Comparison of ENCODE assay signal across 16 mouse cellular contexts in genomic region chr14:58631221-58631620, GRCm38 (mm10).
DNase-seq lines count a peak whose midpoint lies in the region; ATAC-seq and TF ChIP-seq lines count a peak whose summit lies in the region.
"Had no signal": no experiment of that assay in that cellular context is flagged by ENCODE, and none has a peak within 500 bp of the region (broad histone marks: within the 10 kb centered on the region; RNA-seq: fewer than 3 reads in every experiment).

No protein-coding gene starts in this region.

- peak; percentile 50 for DNase-seq in lung, embryonic 14.5 days
- DNase-seq in lung, postnatal 4 days, result no peak
- DNase-seq in embryonic facial prominence, embryonic 11.5 days (ENCODE audit: low spot score), result peak; percentile 55
- DNase-seq in left cerebral cortex, adult 18-20 months (ENCODE audit: low spot score in 2 of 2), result no peak
- DNase-seq in thymus, adult 18-20 months, result no peak
- DNase-seq in heart, adult 18-20 months, result no peak
- DNase-seq: cerebellum, postnatal 14 days; heart, postnatal 10 days; kidney, postnatal 36 days; thymus, postnatal 25 days had no signal

- H3K4me1 ChIP-seq in lung, embryonic 14.5 days (ENCODE audit: insufficient read depth), result no peaks in the 10 kb centered on the region
- H3K4me1 ChIP-seq in embryonic facial prominence, embryonic 11.5 days (ENCODE audit: control insufficient read depth, insufficient read depth, low read length), result no peaks in the 10 kb centered on the region
- H3K4me1 ChIP-seq in limb, embryonic 13.5 days, result peaks cover 15% of the 10 kb centered on the region
- no peaks in the 10 kb centered on the region for H3K4me1 ChIP-seq in stomach, embryonic 14.5 days (ENCODE audit: control insufficient read depth, insufficient read depth, low read length)
- H3K4me1 ChIP-seq: megakaryocyte, embryonic 14.5 days had no signal

- no peaks in the 10 kb centered on the region for H3K9me3 ChIP-seq in lung, embryonic 14.5 days (ENCODE audit: low read depth, low read length)
- H3K9me3 ChIP-seq in embryonic facial prominence, embryonic 11.5 days (replicated peaks; ENCODE audit: control insufficient read depth, low read length), result no peaks in the 10 kb centered on the region
- no peaks in the 10 kb centered on the region for H3K9me3 ChIP-seq in limb, embryonic 13.5 days
- no peaks in the 10 kb centered on the region for H3K9me3 ChIP-seq in stomach, embryonic 14.5 days (ENCODE audit: control insufficient read depth, low read depth, low read length)
- H3K9me3 ChIP-seq: neural tube, embryonic 13.5 days had no signal

- no peaks in the 10 kb centered on the region for H3K36me3 ChIP-seq in lung, embryonic 14.5 days (ENCODE audit: insufficient read depth)
- no peaks in the 10 kb centered on the region for H3K36me3 ChIP-seq in embryonic facial prominence, embryonic 11.5 days (replicated peaks; ENCODE audit: control insufficient read depth, insufficient read depth, low read depth, low read length)
- no peaks in the 10 kb centered on the region for H3K36me3 ChIP-seq in limb, embryonic 13.5 days
- H3K36me3 ChIP-seq in stomach, embryonic 14.5 days (ENCODE audit: control insufficient read depth, insufficient read depth, low read length), result no peaks in the 10 kb centered on the region
- H3K36me3 ChIP-seq: neural tube, embryonic 13.5 days had no signal

- ATAC-seq in lung, embryonic 14.5 days (ENCODE audit: insufficient read depth), result no peak; the same call in 1 of the 2 replicates
- ATAC-seq in embryonic facial prominence, embryonic 11.5 days (replicated peaks; ENCODE audit: insufficient number of reproducible peaks, low FRiP score, low TSS enrichment, low read depth), result no peak
- ATAC-seq in limb, embryonic 13.5 days (ENCODE audit: low FRiP score, low read depth), result no peak; the same call in 1 of the 2 replicates
- ATAC-seq in stomach, embryonic 14.5 days (ENCODE audit: insufficient number of reproducible peaks, insufficient read depth, low FRiP score, low read depth), result peak; percentile 74

- TF ChIP-seq CTCF in lung, embryonic 14.5 days (IDR thresholded peaks at IDR 0.05; ENCODE audit: low read depth), result no peak

- no peak overlapping the region for H3K9ac ChIP-seq in lung, embryonic 14.5 days
- H3K9ac ChIP-seq in embryonic facial prominence, embryonic 11.5 days (replicated peaks; ENCODE audit: low read length), result no peak overlapping the region
- no peak overlapping the region for H3K9ac ChIP-seq in limb, embryonic 13.5 days
- H3K9ac ChIP-seq in stomach, embryonic 14.5 days (replicated peaks; ENCODE audit: low read depth, low read length), result no peak overlapping the region
- H3K9ac ChIP-seq: liver, embryonic 14.5 days; neural tube, embryonic 13.5 days had no signal

- no peak overlapping the region for H3K4me3 ChIP-seq in lung, embryonic 14.5 days (ENCODE audit: low read depth, low read length)
- H3K4me3 ChIP-seq in embryonic facial prominence, embryonic 11.5 days (ENCODE audit: low read depth, low read length), result no peak overlapping the region
- H3K4me3 ChIP-seq in limb, embryonic 13.5 days, result no peak overlapping the region
- no peak overlapping the region for H3K4me3 ChIP-seq in stomach, embryonic 14.5 days (ENCODE audit: low read depth, low read length)
- H3K4me3 ChIP-seq: erythroblast, embryonic 14.5 days; megakaryocyte, embryonic 14.5 days; neural tube, embryonic 13.5 days had no signal

- H3K27ac ChIP-seq in lung, embryonic 14.5 days (ENCODE audit: low read depth), result no peak overlapping the region
- no peak overlapping the region for H3K27ac ChIP-seq in embryonic facial prominence, embryonic 11.5 days (replicated peaks; ENCODE audit: low read depth, low read length)
- H3K27ac ChIP-seq in limb, embryonic 13.5 days, result no peak overlapping the region
- no peak overlapping the region for H3K27ac ChIP-seq in stomach, embryonic 14.5 days (ENCODE audit: low read length)
- H3K27ac ChIP-seq: liver, embryonic 14.5 days; neural tube, embryonic 13.5 days had no signal

- 20% methylated on average over 9 of the region's 9 CpGs for WGBS in lung, embryonic 14.5 days
- WGBS in embryonic facial prominence, embryonic 11.5 days, result 31% methylated on average over 9 of the region's 9 CpGs
- 9% methylated on average over 9 of the region's 9 CpGs for WGBS in limb, embryonic 13.5 days
- WGBS in stomach, embryonic 14.5 days, result 37% methylated on average over 9 of the region's 9 CpGs

- H3K27me3 ChIP-seq in lung, embryonic 14.5 days (ENCODE audit: insufficient read depth, low read length), result no peaks in the 10 kb centered on the region
- no peaks in the 10 kb centered on the region for H3K27me3 ChIP-seq in embryonic facial prominence, embryonic 11.5 days (ENCODE audit: control insufficient read depth, insufficient read depth, low read length)
- H3K27me3 ChIP-seq in limb, embryonic 13.5 days, result peaks cover 9% of the 10 kb centered on the region; the same call in 1 of the 2 replicates
- no peaks in the 10 kb centered on the region for H3K27me3 ChIP-seq in stomach, embryonic 14.5 days (ENCODE audit: control insufficient read depth, insufficient read depth, low read length)
- H3K27me3 ChIP-seq: megakaryocyte, embryonic 14.5 days had no signal

- no peak overlapping the region for H3K4me2 ChIP-seq in lung, embryonic 14.5 days
- H3K4me2 ChIP-seq in embryonic facial prominence, embryonic 11.5 days (ENCODE audit: low read depth, low read length), result no peak overlapping the region
- peak overlapping the region; percentile 20; the same call in 1 of the 2 replicates for H3K4me2 ChIP-seq in limb, embryonic 13.5 days (replicated peaks)
- H3K4me2 ChIP-seq in stomach, embryonic 14.5 days (replicated peaks; ENCODE audit: low read depth, low read length), result no peak overlapping the region
- H3K4me2 ChIP-seq: neural tube, embryonic 13.5 days had no signal

Comparison
In these comparisons a context has a peak if more than half of its experiments do, and no peak if none do; other contexts are left out.
1. DNase-seq: peak in lung, embryonic 14.5 days (single experiment) and embryonic facial prominence, embryonic 11.5 days (single experiment); none in lung, postnatal 4 days (0 of 2), left cerebral cortex, adult 18-20 months (0 of 2), thymus, adult 18-20 months (0 of 2) and heart, adult 18-20 months (0 of 2).